Mouse (Mus musculus): ENCODE data around the gene Sec13.

- no peak for TF ChIP-seq CTCF (conservative IDR thresholded peaks at IDR 0.05; ENCODE audit: low read length)
- TF ChIP-seq NANOG (IDR thresholded peaks at IDR 0.05; ENCODE audit: borderline replicate concordance, low read length) = no peak
Observed at GRCm38 (mm10) chr6:113714797-113715196, 25.7 kb downstream of the Sec13 start.
